Mouse (Mus musculus): ENCODE results near the gene Slc25a34. TPM values are rescaled to one million over a fixed set of nuclear protein-coding genes. Genes with fewer than 3 reads are reported as not detected.

Slc25a34 gene
- 10 to 100 TPM; 13.3 to 15.7 TPM for total RNA-seq (2021)
- long read RNA-seq, experiment 1 = 0 reads
- long read RNA-seq, experiment 2, partial matches to known transcripts = 0 of 1 reads
- long read RNA-seq, experiment 2, other reads (novel, unspliced or antisense) = 0 of 1 reads

GRCm38 (mm10) chr4:141623666-141624065 is at the start of gene Slc25a34:
Gene Slc25a34, minus strand, starts transcription at chr4:141623821.
- peak; percentile 79 for DNase-seq (ENCODE audit: low spot score)

GRCm38 (mm10) chr4:141672325-141672724 is 48.7 kb upstream of the Slc25a34 start:
- DNase-seq (ENCODE audit: low spot score) = no peak

GRCm38 (mm10) chr4:141671389-141671788 is 47.8 kb upstream of the Slc25a34 start:
- DNase-seq (ENCODE audit: low spot score) = no peak

- DNase-seq (ENCODE audit: low spot score) = peak; percentile 66
Measured at GRCm38 (mm10) chr4:141669898-141670712, 46.5 kb upstream of the Slc25a34 start.

- no peak for DNase-seq (ENCODE audit: low spot score)
Measured at GRCm38 (mm10) chr4:141664799-141665198, 41.2 kb upstream of the Slc25a34 start, which contains the start of gene Plekhm2. Gene Plekhm2, minus strand, starts transcription at chr4:141664899.

- peak; percentile 69 for DNase-seq (ENCODE audit: low spot score)
Measured at GRCm38 (mm10) chr4:141664011-141664745, 40.6 kb upstream of the Slc25a34 start.

GRCm38 (mm10) chr4:141663122-141663931 is 39.7 kb upstream of the Slc25a34 start:
- DNase-seq (ENCODE audit: low spot score) = peak; percentile 48

GRCm38 (mm10) chr4:141660884-141661283 is 37.3 kb upstream of the Slc25a34 start:
- DNase-seq (ENCODE audit: low spot score) = no peak

GRCm38 (mm10) chr4:141659739-141660138 is 36.1 kb upstream of the Slc25a34 start:
- DNase-seq (ENCODE audit: low spot score) = no peak

- no peak for DNase-seq (ENCODE audit: low spot score)
Measured at GRCm38 (mm10) chr4:141658846-141659484, 35.3 kb upstream of the Slc25a34 start.

GRCm38 (mm10) chr4:141656932-141657331 is 33.3 kb upstream of the Slc25a34 start:
- no peak for DNase-seq (ENCODE audit: low spot score)

GRCm38 (mm10) chr4:141655908-141656608 is 32.4 kb upstream of the Slc25a34 start:
- peak; percentile 85 for DNase-seq (ENCODE audit: low spot score)

GRCm38 (mm10) chr4:141654509-141654908 is 30.9 kb upstream of the Slc25a34 start:
- DNase-seq (ENCODE audit: low spot score) = no peak

GRCm38 (mm10) chr4:141653813-141654212 is 30.2 kb upstream of the Slc25a34 start:
- DNase-seq (ENCODE audit: low spot score) = no peak

GRCm38 (mm10) chr4:141653044-141653443 is 29.4 kb upstream of the Slc25a34 start:
- no peak for DNase-seq (ENCODE audit: low spot score)

GRCm38 (mm10) chr4:141651944-141652343 is 28.3 kb upstream of the Slc25a34 start:
- DNase-seq (ENCODE audit: low spot score) = no peak

GRCm38 (mm10) chr4:141651286-141651685 is 27.7 kb upstream of the Slc25a34 start:
- DNase-seq (ENCODE audit: low spot score) = no peak

- DNase-seq (ENCODE audit: low spot score) = no peak
Measured at GRCm38 (mm10) chr4:141649244-141649643, 25.6 kb upstream of the Slc25a34 start.

- DNase-seq (ENCODE audit: low spot score) = peak; percentile 70
Measured at GRCm38 (mm10) chr4:141648262-141648661, 24.6 kb upstream of the Slc25a34 start.

- DNase-seq (ENCODE audit: low spot score) = no peak
Measured at GRCm38 (mm10) chr4:141647187-141647586, 23.6 kb upstream of the Slc25a34 start.
